In the genomic region with DNA sequence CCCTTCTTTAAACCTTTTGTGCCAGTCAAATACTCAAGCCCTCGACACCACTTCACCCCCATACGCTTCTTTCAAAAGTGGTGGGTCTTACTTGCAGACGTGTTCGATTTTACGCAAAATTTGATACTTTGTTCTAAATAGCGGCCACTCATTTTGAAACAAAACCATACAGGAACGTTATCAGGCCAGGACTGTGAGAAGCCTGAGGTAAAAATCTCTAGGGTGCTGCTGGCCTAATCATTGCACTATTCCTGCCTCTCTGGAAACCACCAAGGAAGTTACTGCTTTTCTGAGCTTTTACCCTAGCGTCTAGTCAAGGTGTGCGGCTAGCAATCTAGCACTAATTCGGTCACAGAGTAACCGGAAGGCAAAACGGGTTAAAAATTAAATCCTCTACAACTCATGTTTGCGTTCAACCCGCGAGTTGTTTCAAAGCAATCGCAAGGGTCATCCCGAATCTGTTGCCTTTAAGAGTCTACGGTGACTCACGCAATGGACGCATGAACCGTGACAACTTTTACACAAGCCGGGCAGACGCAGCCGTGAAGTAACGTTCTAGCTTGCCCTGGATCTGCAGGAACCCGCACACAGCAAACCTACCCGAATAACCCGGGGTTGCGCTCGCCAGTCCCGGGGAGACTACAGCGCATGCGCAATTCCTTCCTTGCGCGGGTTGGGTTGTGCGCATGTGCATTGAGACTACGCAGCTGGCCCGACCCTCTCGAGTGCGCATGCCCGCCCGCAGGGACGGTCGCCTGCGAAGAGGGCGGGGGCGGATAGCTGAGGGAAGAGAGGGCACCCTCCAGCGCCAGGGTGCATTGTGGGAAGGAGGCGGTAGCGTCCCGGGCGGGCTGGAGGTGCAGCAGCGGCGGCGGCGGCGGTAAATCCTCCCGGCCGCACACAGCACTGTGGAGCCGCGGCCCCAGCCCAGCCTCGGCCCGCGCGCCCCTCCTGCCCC, we compare ENCODE assay signal across 8 mouse cellular contexts. TPM values are rescaled to one million over a fixed set of nuclear protein-coding genes. Genes with fewer than 3 reads are reported as not detected.
A peak's percentile ranks its signal among the peaks of the same experiment; 100 is the strongest.
DNase-seq lines count a peak whose midpoint lies in the region; ATAC-seq lines count a peak whose summit lies in the region.

A gene (plus strand): TSS at position 821 of the 958 bp plus-strand sequence.

- H3K9ac ChIP-seq in intestine, embryonic 14.5 days (ENCODE audit: low read length), result peak within 1 kb of the TSS; percentile 96

- ATAC-seq in intestine, embryonic 14.5 days (replicated peaks; ENCODE audit: low FRiP score, low TSS enrichment, low read depth), result peak; percentile 98

- peak within 1 kb of the TSS; percentile 84 for H3K4me2 ChIP-seq in intestine, embryonic 14.5 days (ENCODE audit: low read length)

- WGBS in intestine, embryonic 14.5 days, result 2% methylated on average over 54 of the region's 65 CpGs

- peak; percentile 99 for DNase-seq in adrenal gland, adult 18-20 months (ENCODE audit: low spot score in 2 of 2)
- peak; percentile 99 for DNase-seq in embryo, embryonic 11 days
- DNase-seq in gastrocnemius, postnatal 25 days, result peak; percentile 99
- DNase-seq in intestine, embryonic 14.5 days (ENCODE audit: low spot score), result peak; percentile 98
- DNase-seq in left cerebral cortex, postnatal 14 days (ENCODE audit: low spot score in 2 of 2), result peak; percentile 99
- DNase-seq in mesoderm, embryonic 11.5 days (ENCODE audit: low read depth, low spot score), result peak; percentile 99
- DNase-seq in right cerebral cortex, postnatal 36 days (ENCODE audit: low spot score in 2 of 2), result peak; percentile 98 to 99
- DNase-seq in yolk sac, embryonic 10.5 days (ENCODE audit: low spot score), result peak; percentile 98

- peaks cover 18% of the 10 kb centered on the region for H3K4me1 ChIP-seq in intestine, embryonic 14.5 days (replicated peaks; ENCODE audit: control insufficient read depth, insufficient read depth, low read length)

- H3K4me3 ChIP-seq in intestine, embryonic 14.5 days (ENCODE audit: low read depth, low read length), result peak within 1 kb of the TSS; percentile 97

- H3K27me3 ChIP-seq in intestine, embryonic 14.5 days (replicated peaks; ENCODE audit: control insufficient read depth, insufficient read depth, low read length), result no peaks in the 10 kb centered on the region

- intact Hi-C loops in left cerebral cortex, postnatal 14 days (cut with DNase I), result loop anchor here (2.0 kb wide), 1 partner anchor 46 kb away; a partner anchor contains a TSS

- no peaks in the 10 kb centered on the region for H3K9me3 ChIP-seq in intestine, embryonic 14.5 days (ENCODE audit: control insufficient read depth, low read length)

- H3K36me3 ChIP-seq in intestine, embryonic 14.5 days (ENCODE audit: control insufficient read depth, insufficient read depth, low read length), result no peaks in the 10 kb centered on the region

- H3K27ac ChIP-seq in intestine, embryonic 14.5 days (ENCODE audit: low read depth), result peak within 1 kb of the TSS; percentile 77

RNA-seq across cellular contexts. Expression of the gene that starts here (rescaled TPM):
- total RNA-seq in adrenal gland, adult 18-20 months (2021), result 10 to 100 TPM; 64.2 to 80.5 TPM
- total RNA-seq in gastrocnemius, postnatal 25 days (2021), result 100 to 1,000 TPM in 1 of 2 experiments, 10 to 100 TPM in 1; 80.3 to 106 TPM
- 56.5 and 58.8 TPM in 2 replicates for polyA plus RNA-seq in intestine, embryonic 14.5 days (2014; fragmentation: Nextera tagmentation; extraction: Ambion mirVana)
- total RNA-seq in left cerebral cortex, postnatal 14 days (2021), result 10 to 100 TPM; 60.5 to 61.1 TPM

Comparison
In these comparisons a context has a peak if more than half of its experiments do, and no peak if none do; other contexts are left out.
1. Peak in every context shown above with its lines: DNase-seq, ATAC-seq, H3K4me3 ChIP-seq and H3K27ac ChIP-seq.